Mouse (Mus musculus): ENCODE data around the gene Pllp. TPM values are rescaled to one million over a fixed set of nuclear protein-coding genes. Genes with fewer than 3 reads are reported as not detected.

Gene Pllp
- polyA plus RNA-seq (2012; ENCODE audit: low replicate concordance), result not detected in 2 replicates

GRCm38 (mm10) chr8:94695994-94696384 lies at the start of gene Pllp:
TSS of gene Pllp (minus strand) at chr8:94696278.

GRCm38 (mm10) chr8:94745476-94746184 lies 49.6 kb upstream of the Pllp start, which contains the start of gene Ccl22:
TSS of gene Ccl22 (plus strand) at chr8:94745590.

DNA sequence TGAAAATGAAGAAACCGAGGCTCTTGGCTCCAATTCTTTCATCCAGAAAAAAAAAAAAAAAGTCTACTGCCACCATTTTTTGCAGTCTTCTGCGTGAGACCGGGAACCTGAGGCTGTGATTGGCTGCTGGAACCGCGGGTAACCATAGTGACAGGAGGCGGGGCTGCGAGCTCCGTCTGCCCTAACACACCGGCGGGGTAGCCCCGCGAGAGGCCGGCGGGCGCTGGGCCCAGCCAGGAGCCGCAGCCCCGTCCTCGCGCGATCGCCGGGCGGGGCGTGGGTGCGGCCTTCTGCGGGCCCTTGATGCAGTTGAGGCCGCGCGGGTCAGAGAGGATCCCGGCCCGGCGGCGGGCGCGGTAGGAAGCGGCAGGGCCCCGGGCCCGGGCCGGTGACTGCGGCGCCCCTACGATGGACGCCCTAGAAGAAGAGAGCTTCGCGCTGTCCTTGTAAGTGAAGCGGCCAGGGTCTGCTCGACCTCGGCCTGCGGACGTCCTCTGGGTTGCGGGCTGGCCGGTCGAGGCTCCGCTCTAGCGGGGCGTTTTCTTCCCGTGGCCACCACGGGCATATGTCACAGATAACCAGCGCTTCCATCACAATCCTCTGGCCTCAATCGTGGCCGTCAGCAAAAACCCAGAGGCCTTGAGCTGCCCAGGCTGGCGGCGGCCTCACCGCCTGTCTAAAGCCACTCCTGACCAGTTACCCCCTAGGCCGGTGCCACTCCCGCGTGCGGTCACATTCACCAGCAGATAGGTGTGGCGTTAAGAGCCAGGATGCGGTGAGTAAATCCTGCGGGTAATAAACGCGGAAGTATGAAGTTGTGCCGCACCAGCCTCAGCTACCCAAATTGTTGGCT lies 29.4 kb downstream of the Pllp start, which contains the start of gene Arl2bp:
Gene Arl2bp (plus strand): TSS at position 145 of the 853 bp plus-strand sequence.

Other genes starting within 250 kb of the Pllp start
- 8.1 and 42.8 TPM in 2 replicates for gene Cpne2, start 163.3 kb downstream of the Pllp start, polyA plus RNA-seq (2012; ENCODE audit: low replicate concordance)
- gene Rspry1, start 94.3 kb downstream of the Pllp start, polyA plus RNA-seq (2012; ENCODE audit: low replicate concordance), result 5.1 and 5.3 TPM in 2 replicates
- 20.7 and 42.0 TPM in 2 replicates for gene Fam192a, start 94.3 kb downstream of the Pllp start, polyA plus RNA-seq (2012; ENCODE audit: low replicate concordance)
- gene Arl2bp, start 29.7 kb downstream of the Pllp start, polyA plus RNA-seq (2012; ENCODE audit: low replicate concordance), result 22.7 and 26.4 TPM in 2 replicates
- 1.9 and 3.2 TPM in 2 replicates for gene Ccl22, start 49.3 kb upstream of the Pllp start, polyA plus RNA-seq (2012; ENCODE audit: low replicate concordance)
- gene Cx3cl1, start 75.7 kb upstream of the Pllp start, polyA plus RNA-seq (2012; ENCODE audit: low replicate concordance), result 0.31 and 0.59 TPM in 2 replicates
- gene Ccl17, start 114.2 kb upstream of the Pllp start, polyA plus RNA-seq (2012; ENCODE audit: low replicate concordance), result not detected in 2 replicates
- gene Coq9, start 142.0 kb upstream of the Pllp start, polyA plus RNA-seq (2012; ENCODE audit: low replicate concordance), result 51.0 and 128 TPM in 2 replicates
- 49.1 and 330 TPM in 2 replicates for gene Ciapin1, start 142.1 kb upstream of the Pllp start, polyA plus RNA-seq (2012; ENCODE audit: low replicate concordance)
- 7.3 and 16.5 TPM in 2 replicates for gene Polr2c, start 161.2 kb upstream of the Pllp start, polyA plus RNA-seq (2012; ENCODE audit: low replicate concordance)
- gene Dok4, start 180.1 kb upstream of the Pllp start, polyA plus RNA-seq (2012; ENCODE audit: low replicate concordance), result 2.7 and 5.0 TPM in 2 replicates
- 9.9 and 24.4 TPM in 2 replicates for gene Ccdc102a, start 221.8 kb upstream of the Pllp start, polyA plus RNA-seq (2012; ENCODE audit: low replicate concordance)
- 11.8 and 12.9 TPM in 2 replicates for gene Adgrg5, start 227.4 kb upstream of the Pllp start, polyA plus RNA-seq (2012; ENCODE audit: low replicate concordance)

Data from hematopoietic multipotent progenitor cell, adult 10-12 weeks (in vitro differentiated cells).